Mouse (Mus musculus) limb, embryonic 12.5 days (tissue): ENCODE results near the gene Camkv. TPM values are rescaled to one million over a fixed set of nuclear protein-coding genes. Genes with fewer than 3 reads are reported as not detected.

Experiments
- ATAC-seq: fragments of 200-750 bp; cut with Nextera tagmentation; 2 replicates; pipeline ENCODE4 v1.8.0; 2017; ENCODE audit warnings: low read depth, moderate TSS enrichment; ENCODE audit not compliant: insufficient number of reproducible peaks, insufficient read depth, low FRiP score, low TSS enrichment
- H3K27ac ChIP-seq: fragments of 300-500 bp; sonication (generic); 2 replicates; pipeline ENCODE4 v1.5.1; 2016; ENCODE audit warnings: mild to moderate bottlenecking, moderate library complexity
- H3K27me3 ChIP-seq: fragments of 300-500 bp; sonication (generic); 2 replicates; pipeline ENCODE4 v1.6.1; 2016; ENCODE audit warnings: mild to moderate bottlenecking, moderate library complexity
- H3K36me3 ChIP-seq: fragments of 300-500 bp; sonication (generic); 2 replicates; pipeline ENCODE4 v1.6.1; 2016; ENCODE audit warnings: mild to moderate bottlenecking, moderate library complexity
- H3K4me1 ChIP-seq: fragments of 300-500 bp; sonication (generic); replicated peaks from 2 replicates; pipeline ENCODE4 v1.6.1; 2016
- H3K4me2 ChIP-seq: fragments of 300-500 bp; sonication (generic); 2 replicates; pipeline ENCODE4 v1.6.1; 2016; ENCODE audit warnings: mild to moderate bottlenecking, moderate library complexity
- H3K4me3 ChIP-seq: fragments of 300-500 bp; sonication (generic); replicated peaks from 2 replicates; pipeline ENCODE4 v1.5.1; 2016; ENCODE audit warnings: mild to moderate bottlenecking
- H3K9ac ChIP-seq: fragments of 300-500 bp; sonication (generic); replicated peaks from 2 replicates; pipeline ENCODE4 v1.6.1; 2016; ENCODE audit warnings: mild to moderate bottlenecking, moderate library complexity
- H3K9me3 ChIP-seq: fragments of 300-500 bp; sonication (generic); 2 replicates; pipeline ENCODE4 v1.6.1; 2016; ENCODE audit warnings: mild to moderate bottlenecking, moderate library complexity
- WGBS: fragments of 180-500 bp; shearing (Covaris S2); methylation state at CpG from one replicate; pipeline ENCODE4 v1.1.7; 2016; 5-methylcytosine and 5-hydroxymethylcytosine counted together
- polyA plus RNA-seq: library from polyadenylated mRNA; unstranded; fragments of >200 nt; fragmentation: Nextera tagmentation; extraction: Ambion mirVana; gene quantifications from 2 replicates; pipeline ENCODE4 v1.2.1, GENCODE M21; 2016

The Camkv gene
- polyA plus RNA-seq, 1 experiment from 2014 or later = 11.3 TPM

- no peak overlapping the region for H3K4me2 ChIP-seq
- H3K4me3 ChIP-seq = no peak overlapping the region
- H3K36me3 ChIP-seq = no peaks in the 10 kb centered on the region
- 93% methylated on average over 21 of the region's 21 CpGs for WGBS
- H3K9me3 ChIP-seq = no peaks in the 10 kb centered on the region
- H3K27ac ChIP-seq = no peak overlapping the region
- no peak overlapping the region for H3K9ac ChIP-seq
- no peak for ATAC-seq
- H3K4me1 ChIP-seq = no peaks in the 10 kb centered on the region; the same call in 1 of the 2 replicates
- no peaks in the 10 kb centered on the region for H3K27me3 ChIP-seq
Measured at GRCm38 (mm10) chr9:107995513-107995912, 60.0 kb downstream of the Camkv start.

GRCm38 (mm10) chr9:107996049-107996448 lies 60.6 kb downstream of the Camkv start, which contains the start of gene Gm20662:
Gm20662 (plus strand) TSS chr9:107996349.
- WGBS = 90% methylated on average over 5 of the region's 5 CpGs
- Histone ChIP-seq H3K4me3 (no peak within 1 kb of the TSS), H3K4me2 (no peak within 1 kb of the TSS), H3K36me3 (no peaks in the 10 kb centered on the region), H3K9me3 (no peaks in the 10 kb centered on the region), H3K27ac (no peak within 1 kb of the TSS), H3K4me1 (no peaks in the 10 kb centered on the region; the same call in 1 of the 2 replicates), H3K27me3 (no peaks in the 10 kb centered on the region), H3K9ac (no peak within 1 kb of the TSS)
- no peak for ATAC-seq

Other genes starting within 250 kb of the Camkv start
- gene Sema3f, start 225.2 kb upstream of the Camkv start, polyA plus RNA-seq = 47.6 and 53.5 TPM in 2 replicates
- 232 and 239 TPM in 2 replicates for gene Rbm5, start 164.7 kb upstream of the Camkv start, polyA plus RNA-seq
- 111 TPM in 2 replicates for gene Rbm6, start 62.4 kb upstream of the Camkv start, polyA plus RNA-seq
- 10.4 and 12.9 TPM in 2 replicates for gene Mon1a, start 47.5 kb upstream of the Camkv start, polyA plus RNA-seq
- 2.5 and 3.1 TPM in 2 replicates for gene Mst1r, start 28.8 kb upstream of the Camkv start, polyA plus RNA-seq
- gene Actl11, start 7.2 kb upstream of the Camkv start, polyA plus RNA-seq = not detected in 2 replicates
- 32.3 and 33.0 TPM in 2 replicates for gene Traip, start 14.5 kb downstream of the Camkv start, polyA plus RNA-seq
- gene Uba7, start 39.8 kb downstream of the Camkv start, polyA plus RNA-seq = 25.4 and 29.8 TPM in 2 replicates
- 10.4 and 11.2 TPM in 2 replicates for gene Gm20661, start 47.4 kb downstream of the Camkv start, polyA plus RNA-seq
- gene Inka1, start 50.2 kb downstream of the Camkv start, polyA plus RNA-seq = 133 and 138 TPM in 2 replicates
- 18.6 and 19.3 TPM in 2 replicates for gene Cdhr4, start 56.8 kb downstream of the Camkv start, polyA plus RNA-seq
- 1.3 TPM in 2 replicates for gene Gm20662, start 60.7 kb downstream of the Camkv start, polyA plus RNA-seq
- gene Ip6k1, start 66.8 kb downstream of the Camkv start, polyA plus RNA-seq = 80.6 and 84.4 TPM in 2 replicates
- 22.5 and 25.5 TPM in 2 replicates for gene Gmppb, start 113.6 kb downstream of the Camkv start, polyA plus RNA-seq
- gene Amigo3, start 117.5 kb downstream of the Camkv start, polyA plus RNA-seq = 3.1 and 3.7 TPM in 2 replicates
- 0.18 and 0.51 TPM in 2 replicates for gene Mst1, start 144.8 kb downstream of the Camkv start, polyA plus RNA-seq
- gene Rnf123, start 147.7 kb downstream of the Camkv start, polyA plus RNA-seq = 30.5 and 38.0 TPM in 2 replicates
- gene Apeh, start 158.9 kb downstream of the Camkv start, polyA plus RNA-seq = 56.9 and 57.9 TPM in 2 replicates